Mouse (Mus musculus): ENCODE measurements around the gene Ube2l6.

- no peak for TF ChIP-seq CTCF (IDR thresholded peaks at IDR 0.05; ENCODE audit: low read depth, low read length)
- no peak for TF ChIP-seq POLR2A (IDR thresholded peaks at IDR 0.05; ENCODE audit: borderline replicate concordance, low read depth, low read length)
These were observed 39.4 kb downstream of the Ube2l6 start for GRCm38 (mm10) chr2:84837817-84838592.

Measured in bone marrow macrophage, adult 2 months (primary cell).